Mouse (Mus musculus) neural tube, embryonic 12.5 days (tissue): ENCODE results near the gene Rnf2. TPM values are rescaled to one million over a fixed set of nuclear protein-coding genes. Genes with fewer than 3 reads are reported as not detected.

Source experiments
- ATAC-seq: fragments of 200-750 bp; cut with Nextera tagmentation; 2 replicates; pipeline ENCODE4 v1.8.0; 2017; ENCODE audit warnings: low read depth, mild to moderate bottlenecking, moderate TSS enrichment, moderate library complexity; ENCODE audit not compliant: low FRiP score
- H3K27ac ChIP-seq: fragments of 300-500 bp; sonication (generic); 2 replicates; pipeline ENCODE4 v1.5.1; 2016
- H3K27me3 ChIP-seq: fragments of 300-500 bp; sonication (generic); replicated peaks from 2 replicates; pipeline ENCODE4 v1.6.1; 2016; ENCODE audit warnings: mild to moderate bottlenecking
- H3K36me3 ChIP-seq: fragments of 300-500 bp; sonication (generic); 2 replicates; pipeline ENCODE4 v1.6.1; 2016; ENCODE audit warnings: mild to moderate bottlenecking
- H3K4me1 ChIP-seq: fragments of 300-500 bp; sonication (generic); 2 replicates; pipeline ENCODE4 v1.6.1; 2016
- H3K4me2 ChIP-seq: fragments of 300-500 bp; sonication (generic); replicated peaks from 2 replicates; pipeline ENCODE4 v1.6.1; 2016; ENCODE audit warnings: mild to moderate bottlenecking
- H3K4me3 ChIP-seq: fragments of 300-500 bp; sonication (generic); 2 replicates; pipeline ENCODE4 v1.5.1; 2016
- H3K9ac ChIP-seq: fragments of 300-500 bp; sonication (generic); 2 replicates; pipeline ENCODE4 v1.6.1; 2016; ENCODE audit warnings: mild to moderate bottlenecking
- H3K9me3 ChIP-seq: fragments of 300-500 bp; sonication (generic); 2 replicates; pipeline ENCODE4 v1.6.1; 2016; ENCODE audit warnings: mild to moderate bottlenecking
- WGBS: fragments of 180-500 bp; shearing (Covaris S2); methylation state at CpG from one replicate; pipeline ENCODE4 v1.1.7; 2016; 5-methylcytosine and 5-hydroxymethylcytosine counted together
- polyA plus RNA-seq: library from polyadenylated mRNA; unstranded; fragments of >200 nt; fragmentation: Nextera tagmentation; extraction: Ambion mirVana; gene quantifications from 2 replicates; pipeline ENCODE4 v1.2.1, GENCODE M21; 2016

The Rnf2 gene
- polyA plus RNA-seq, 1 experiment from 2014 or later = 132 TPM

DNA sequence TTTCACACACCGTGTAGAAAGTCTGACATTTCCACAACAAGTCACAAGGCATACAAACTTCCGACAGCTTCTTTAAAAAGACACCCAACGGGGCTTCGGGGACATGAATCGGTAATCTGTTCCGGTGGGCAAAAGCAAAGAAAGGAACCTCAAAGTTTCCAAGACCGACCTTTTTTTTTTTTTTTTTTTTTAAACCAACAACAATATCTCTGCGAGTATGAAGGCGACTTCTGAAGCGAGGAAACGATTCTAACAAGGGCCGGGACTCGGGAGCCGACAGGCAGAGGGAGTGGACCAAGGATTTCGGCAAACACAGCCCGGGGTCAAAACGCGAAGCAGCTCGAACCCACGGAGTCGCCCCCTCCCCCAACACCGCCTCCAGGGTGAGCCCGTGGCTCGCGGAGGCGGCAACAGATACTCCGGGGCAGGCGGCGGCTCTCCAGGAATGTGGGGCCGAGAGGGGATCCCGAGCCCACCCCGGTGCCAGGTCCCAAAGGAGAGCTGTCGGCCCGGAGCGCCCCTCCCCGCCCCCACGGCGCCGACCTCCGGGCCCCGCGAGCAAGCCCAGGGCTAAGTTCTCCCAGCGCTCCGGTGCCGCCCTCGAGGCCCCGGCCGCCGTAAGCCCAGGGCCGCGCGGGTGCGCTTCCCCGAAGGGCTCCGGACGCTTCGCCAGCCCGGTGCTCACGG lies 797 bp downstream of the Rnf2 start:
- Histone ChIP-seq H3K4me1 (peaks cover 8% of the 10 kb centered on the region), H3K4me3 (peak overlapping the region; percentile 98), H3K27ac (peak overlapping the region; percentile 96), H3K9me3 (no peaks in the 10 kb centered on the region), H3K27me3 (no peaks in the 10 kb centered on the region), H3K36me3 (no peaks in the 10 kb centered on the region), H3K9ac (peak overlapping the region; percentile 97), H3K4me2 (peak overlapping the region; percentile 67)
- under 1% methylated on average over 54 of the region's 59 CpGs for WGBS
- peak; percentile 56; the same call in 1 of the 2 replicates for ATAC-seq

GRCm38 (mm10) chr1:151498381-151498780 lies 2.4 kb downstream of the Rnf2 start:
- Histone ChIP-seq H3K4me1 (peaks cover 8% of the 10 kb centered on the region), H3K9ac (no peak overlapping the region), H3K9me3 (no peaks in the 10 kb centered on the region), H3K4me2 (peak overlapping the region; percentile 49), H3K27ac (no peak overlapping the region), H3K4me3 (no peak overlapping the region; the same call in 1 of the 2 replicates), H3K27me3 (no peaks in the 10 kb centered on the region), H3K36me3 (no peaks in the 10 kb centered on the region)
- 88% methylated on average over 3 of the region's 3 CpGs for WGBS
- no peak for ATAC-seq

- no peak overlapping the region for H3K9ac ChIP-seq
- peaks cover 8% of the 10 kb centered on the region for H3K4me1 ChIP-seq
- H3K9me3 ChIP-seq = no peaks in the 10 kb centered on the region
- ATAC-seq = no peak
- WGBS = 88% methylated on average over 2 of the region's 2 CpGs
- no peaks in the 10 kb centered on the region for H3K36me3 ChIP-seq
- no peak overlapping the region for H3K4me3 ChIP-seq
- peak overlapping the region; percentile 49; the same call in 1 of the 2 replicates for H3K4me2 ChIP-seq
- no peaks in the 10 kb centered on the region for H3K27me3 ChIP-seq
- no peak overlapping the region for H3K27ac ChIP-seq
Observed at GRCm38 (mm10) chr1:151497942-151498341, 2.8 kb downstream of the Rnf2 start.

GRCm38 (mm10) chr1:151497028-151497427 lies 3.7 kb downstream of the Rnf2 start:
- no peaks in the 10 kb centered on the region for H3K36me3 ChIP-seq
- no peak overlapping the region for H3K4me3 ChIP-seq
- H3K27ac ChIP-seq = no peak overlapping the region
- no peak for ATAC-seq
- H3K9ac ChIP-seq = no peak overlapping the region
- 90% methylated on average over 8 of the region's 8 CpGs for WGBS
- no peak overlapping the region for H3K4me2 ChIP-seq
- peaks cover 8% of the 10 kb centered on the region for H3K4me1 ChIP-seq
- no peaks in the 10 kb centered on the region for H3K27me3 ChIP-seq
- no peaks in the 10 kb centered on the region for H3K9me3 ChIP-seq

DNA sequence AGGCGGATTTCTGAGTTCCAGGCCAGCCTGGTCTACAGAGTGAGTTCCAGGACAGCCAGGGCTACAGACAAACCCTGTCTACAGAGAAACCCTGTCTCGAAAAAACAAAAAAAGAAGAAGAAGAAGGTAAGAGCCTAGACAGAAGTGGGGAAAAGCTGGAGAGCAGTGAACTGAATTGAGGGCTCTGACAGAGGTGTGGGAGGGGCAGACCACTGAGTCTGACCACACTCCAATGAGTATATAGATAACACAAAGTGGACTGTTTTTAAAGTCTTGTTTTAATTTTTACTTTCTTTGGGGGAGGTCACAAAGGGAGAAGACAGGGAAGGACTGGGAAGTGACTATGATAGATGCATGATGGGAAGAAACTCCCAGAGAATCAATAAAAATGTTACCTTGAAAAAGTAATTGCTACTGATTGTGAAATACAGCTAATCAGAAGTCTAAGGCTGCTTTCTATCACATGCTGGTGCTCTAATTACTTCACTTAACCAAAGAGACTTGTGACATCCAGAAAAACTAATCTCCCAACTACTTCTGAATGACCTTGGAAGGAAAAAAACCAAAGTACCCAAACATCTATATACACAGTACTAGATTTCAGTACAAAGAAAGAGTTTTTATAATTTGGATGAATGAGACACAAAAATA lies 5.0 kb downstream of the Rnf2 start:
- Histone ChIP-seq H3K36me3 (no peaks in the 10 kb centered on the region), H3K27me3 (no peaks in the 10 kb centered on the region), H3K4me2 (no peak overlapping the region), H3K27ac (no peak overlapping the region), H3K4me3 (no peak overlapping the region), H3K4me1 (peaks cover 8% of the 10 kb centered on the region), H3K9me3 (no peaks in the 10 kb centered on the region), H3K9ac (no peak overlapping the region)
- 95% methylated on average over 2 of the region's 2 CpGs for WGBS
- ATAC-seq = no peak

GRCm38 (mm10) chr1:151494711-151495110 lies 6.0 kb downstream of the Rnf2 start:
- WGBS = 88% methylated on average over 6 of the region's 6 CpGs
- H3K9me3 ChIP-seq = no peaks in the 10 kb centered on the region
- no peaks in the 10 kb centered on the region for H3K36me3 ChIP-seq
- peaks cover 8% of the 10 kb centered on the region for H3K4me1 ChIP-seq
- H3K27me3 ChIP-seq = no peaks in the 10 kb centered on the region
- H3K4me2 ChIP-seq = no peak overlapping the region
- H3K27ac ChIP-seq = no peak overlapping the region
- no peak for ATAC-seq
- H3K4me3 ChIP-seq = no peak overlapping the region
- no peak overlapping the region for H3K9ac ChIP-seq

GRCm38 (mm10) chr1:151493826-151494225 lies 6.9 kb downstream of the Rnf2 start:
- Histone ChIP-seq H3K4me1 (peaks cover 7% of the 10 kb centered on the region), H3K27ac (no peak overlapping the region), H3K27me3 (no peaks in the 10 kb centered on the region), H3K9ac (no peak overlapping the region), H3K9me3 (no peaks in the 10 kb centered on the region), H3K36me3 (no peaks in the 10 kb centered on the region), H3K4me2 (no peak overlapping the region), H3K4me3 (no peak overlapping the region)
- ATAC-seq = no peak

DNA sequence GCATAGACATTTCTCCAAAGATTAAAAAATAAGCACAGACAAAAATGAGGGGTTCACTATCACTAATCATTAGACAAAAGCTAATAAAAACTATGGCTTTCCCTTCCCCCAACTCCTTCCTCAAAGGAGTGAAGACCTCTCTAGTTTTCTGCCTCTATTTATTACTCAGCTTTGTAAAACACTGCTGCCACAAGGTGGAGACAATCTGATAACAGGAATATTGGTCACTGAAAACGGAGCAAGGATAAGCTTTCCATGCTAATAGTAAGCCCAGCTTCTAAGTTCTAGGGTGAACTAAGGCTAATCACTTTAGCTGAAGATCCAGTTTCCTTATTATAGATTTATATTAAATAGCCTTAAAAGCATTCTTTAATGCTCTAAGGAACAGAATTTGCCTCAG lies 8.3 kb downstream of the Rnf2 start:
- H3K27me3 ChIP-seq = no peaks in the 10 kb centered on the region
- 56% methylated on average over 1 of the region's 1 CpGs for WGBS
- no peak overlapping the region for H3K4me3 ChIP-seq
- no peak overlapping the region for H3K9ac ChIP-seq
- H3K36me3 ChIP-seq = no peaks in the 10 kb centered on the region
- H3K9me3 ChIP-seq = no peaks in the 10 kb centered on the region
- no peaks in the 10 kb centered on the region; the same call in 1 of the 2 replicates for H3K4me1 ChIP-seq
- H3K27ac ChIP-seq = no peak overlapping the region
- no peak for ATAC-seq
- H3K4me2 ChIP-seq = no peak overlapping the region

DNA sequence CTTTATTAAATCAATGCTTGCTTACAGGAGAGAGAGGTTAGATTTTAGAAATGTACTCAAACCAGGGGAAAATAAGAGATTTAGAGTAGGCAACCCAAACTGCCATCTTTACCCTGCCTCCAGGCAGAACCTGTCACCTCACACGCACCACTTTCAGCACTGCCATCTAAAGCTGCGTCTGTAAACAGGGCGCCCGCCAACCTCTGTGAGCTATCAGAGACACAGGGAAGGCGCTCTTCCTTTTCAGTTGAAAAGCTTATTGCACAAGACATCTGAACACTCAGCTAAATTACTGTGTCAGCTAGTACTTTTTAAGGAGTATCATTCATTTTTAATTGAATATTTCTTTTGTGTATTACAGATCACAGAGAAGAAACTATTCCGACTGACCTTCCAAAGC lies 10.9 kb downstream of the Rnf2 start:
- H3K9ac ChIP-seq = no peak overlapping the region
- H3K4me2 ChIP-seq = no peak overlapping the region
- 89% methylated on average over 6 of the region's 6 CpGs for WGBS
- H3K36me3 ChIP-seq = no peaks in the 10 kb centered on the region
- H3K27ac ChIP-seq = no peak overlapping the region
- no peaks in the 10 kb centered on the region for H3K9me3 ChIP-seq
- no peaks in the 10 kb centered on the region for H3K27me3 ChIP-seq
- no peak for ATAC-seq
- H3K4me3 ChIP-seq = no peak overlapping the region
- H3K4me1 ChIP-seq = no peaks in the 10 kb centered on the region; the same call in 1 of the 2 replicates

DNA sequence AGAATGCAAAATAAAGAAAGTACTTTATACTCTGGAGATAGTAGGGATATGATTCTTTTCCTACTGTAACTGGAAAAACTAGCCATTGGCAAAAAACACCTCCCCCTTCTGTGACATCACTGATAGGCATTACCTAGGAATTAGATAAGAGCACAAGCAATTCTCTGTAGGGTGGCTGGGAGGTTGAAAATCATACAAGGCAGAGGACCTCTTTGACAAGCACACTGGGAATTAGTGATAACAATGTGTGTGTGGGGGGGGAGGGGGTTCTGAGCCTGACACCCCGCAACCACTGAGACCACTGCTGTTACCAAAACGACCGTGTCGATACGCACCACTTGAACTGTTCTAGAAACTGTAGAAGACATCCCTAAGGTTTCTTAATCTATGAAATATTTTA lies 16.0 kb downstream of the Rnf2 start:
- Histone ChIP-seq H3K9me3 (no peaks in the 10 kb centered on the region), H3K27me3 (no peaks in the 10 kb centered on the region), H3K4me1 (no peaks in the 10 kb centered on the region), H3K36me3 (peaks cover 4% of the 10 kb centered on the region; the same call in 1 of the 2 replicates), H3K27ac (no peak overlapping the region), H3K4me3 (no peak overlapping the region), H3K4me2 (no peak overlapping the region), H3K9ac (no peak overlapping the region)
- no peak for ATAC-seq
- WGBS = 79% methylated on average over 5 of the region's 5 CpGs

GRCm38 (mm10) chr1:151483568-151483967 lies 17.2 kb downstream of the Rnf2 start:
- H3K4me3 ChIP-seq = no peak overlapping the region
- WGBS = 85% methylated on average over 1 of the region's 1 CpGs
- no peak overlapping the region for H3K27ac ChIP-seq
- H3K27me3 ChIP-seq = no peaks in the 10 kb centered on the region
- H3K4me1 ChIP-seq = peaks cover 6% of the 10 kb centered on the region; the same call in 1 of the 2 replicates
- peaks cover 4% of the 10 kb centered on the region; the same call in 1 of the 2 replicates for H3K36me3 ChIP-seq
- H3K4me2 ChIP-seq = no peak overlapping the region
- no peak overlapping the region for H3K9ac ChIP-seq
- ATAC-seq = no peak
- no peaks in the 10 kb centered on the region for H3K9me3 ChIP-seq

- WGBS = 93% methylated on average over 1 of the region's 1 CpGs
- H3K27ac ChIP-seq = no peak overlapping the region
Observed at GRCm38 (mm10) chr1:151482497-151482896, 18.3 kb downstream of the Rnf2 start.

More at GRCm38 (mm10) chr1:151482497-151482896, 18.3 kb downstream of the Rnf2 start:
- no peak overlapping the region for H3K4me3 ChIP-seq
- H3K36me3 ChIP-seq = peaks cover 7% of the 10 kb centered on the region
- ATAC-seq = no peak
- H3K9ac ChIP-seq = no peak overlapping the region
- no peaks in the 10 kb centered on the region for H3K9me3 ChIP-seq
- H3K4me1 ChIP-seq = peaks cover 6% of the 10 kb centered on the region; the same call in 1 of the 2 replicates
- no peak overlapping the region for H3K4me2 ChIP-seq
- no peaks in the 10 kb centered on the region for H3K27me3 ChIP-seq
